Mouse (Mus musculus) testis, postnatal 10 days (tissue): ENCODE results near the gene Fam161a.

Experiments
- DNase-seq: peaks from one replicate; pipeline ENCODE4 v3.0.0; 2021; ENCODE audit warnings: low spot score

The Fam161a gene

GRCm38 (mm10) chr11:22990393-22991126 lies 16.8 kb upstream of the Fam161a start, which contains the start of gene Cct4:
Cct4 (plus strand) TSS chr11:22990519.
- DNase-seq, result peak; percentile 94

GRCm38 (mm10) chr11:22991218-22991835 lies 16.0 kb upstream of the Fam161a start:
- DNase-seq, result no peak

- no peak for DNase-seq
Observed at GRCm38 (mm10) chr11:22994271-22994670, 13.1 kb upstream of the Fam161a start.

DNA sequence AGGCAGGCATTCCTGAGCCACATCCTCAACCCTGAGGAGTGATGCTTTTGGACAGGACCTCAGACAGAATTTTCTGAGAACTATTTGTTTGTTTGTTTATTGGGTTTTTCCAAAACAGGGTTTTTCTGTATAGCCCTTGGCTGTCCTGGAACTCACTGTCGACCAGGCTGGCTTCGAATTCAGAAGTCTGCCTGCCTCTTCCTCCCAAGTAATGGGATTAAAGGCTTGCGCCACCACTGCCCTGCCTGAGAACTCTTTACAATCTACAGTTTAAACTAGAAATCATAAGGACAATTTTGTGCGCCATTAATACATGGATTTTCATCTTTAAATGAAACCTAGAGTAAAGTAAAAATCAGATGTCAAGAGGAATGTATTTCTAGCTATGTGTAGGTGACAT lies 11.9 kb upstream of the Fam161a start:
- DNase-seq, result no peak

GRCm38 (mm10) chr11:22998308-22998707 lies 9.0 kb upstream of the Fam161a start:
- no peak for DNase-seq

- no peak for DNase-seq
Observed at GRCm38 (mm10) chr11:23005276-23005675, 2.1 kb upstream of the Fam161a start.

GRCm38 (mm10) chr11:23007166-23007480 lies 208 bp upstream of the Fam161a start:
- no peak for DNase-seq

GRCm38 (mm10) chr11:23008181-23008823 lies 971 bp downstream of the Fam161a start:
- peak; percentile 83 for DNase-seq

DNA sequence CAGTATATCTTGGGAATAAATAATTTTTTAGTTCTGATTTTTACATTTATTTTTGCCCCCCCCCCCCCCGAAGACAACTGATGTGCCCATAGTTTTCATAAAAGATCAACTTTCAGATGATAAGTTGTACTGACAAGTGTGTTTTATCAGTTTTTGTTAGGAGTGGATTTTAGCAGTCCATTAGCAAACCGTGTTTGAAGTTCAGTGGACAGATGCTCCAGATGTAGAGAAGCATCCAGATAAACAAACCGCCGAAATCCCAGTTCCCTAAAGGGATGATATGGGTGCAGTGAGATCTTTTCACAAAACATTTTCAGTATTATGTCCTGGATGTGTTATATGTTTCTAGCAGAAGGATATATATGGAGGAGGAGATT lies 1.5 kb downstream of the Fam161a start:
- DNase-seq, result no peak

- DNase-seq, result no peak
Observed at GRCm38 (mm10) chr11:23013096-23013495, 5.8 kb downstream of the Fam161a start.

DNA sequence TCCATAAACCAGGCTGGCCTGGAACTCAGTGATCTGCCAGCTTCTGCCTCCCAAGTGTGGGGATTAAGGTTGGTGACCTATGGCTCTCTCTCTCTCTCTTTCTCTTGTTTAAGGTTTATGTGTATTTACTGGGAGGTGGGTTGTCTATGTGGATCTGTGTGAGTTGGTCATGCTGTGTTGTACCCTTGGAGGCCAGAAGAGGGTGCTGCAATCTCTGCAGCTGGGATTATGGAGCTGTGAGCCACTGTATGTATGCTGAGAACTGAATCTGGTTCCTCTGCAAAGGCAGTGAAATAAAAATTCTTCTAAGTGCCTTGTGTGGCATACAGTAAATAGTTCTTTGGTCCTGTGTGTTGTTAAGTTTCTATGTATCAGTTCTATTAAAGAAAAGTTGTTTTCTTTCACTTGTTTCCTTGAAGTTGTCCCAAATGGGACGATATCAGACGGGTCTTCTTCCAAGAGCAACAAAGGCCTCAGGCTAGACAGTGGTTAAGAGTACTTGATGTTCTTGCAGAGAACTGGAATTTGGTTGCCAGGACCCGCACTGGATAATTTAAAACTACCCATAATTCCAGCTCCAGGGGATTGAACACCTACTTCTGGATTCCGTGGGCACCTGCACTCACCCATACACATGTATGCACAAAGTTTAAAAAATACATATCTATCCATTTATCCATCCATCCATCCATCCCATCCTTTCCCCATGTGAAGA lies 6.4 kb downstream of the Fam161a start:
- DNase-seq, result no peak

DNA sequence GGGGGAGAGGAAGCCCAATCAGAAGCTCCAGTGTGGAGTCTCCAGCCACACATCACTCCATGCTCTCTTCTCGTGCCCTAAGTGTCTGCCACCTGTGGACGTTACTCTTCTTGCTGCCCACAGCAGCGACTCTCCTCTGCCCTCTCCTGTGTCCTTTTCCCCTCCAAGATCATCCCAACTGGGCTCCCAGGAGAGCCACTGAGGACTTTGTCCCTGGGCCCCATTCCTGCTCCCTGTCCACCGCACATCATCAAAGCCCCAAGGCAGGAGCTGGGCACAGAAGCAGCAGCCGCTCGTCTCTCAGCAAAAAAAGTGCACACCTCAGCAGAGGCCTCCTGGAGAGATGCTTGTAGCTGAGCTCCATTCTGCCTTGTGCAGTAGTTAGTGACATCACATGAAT lies 7.7 kb downstream of the Fam161a start:
- no peak for DNase-seq

DNA sequence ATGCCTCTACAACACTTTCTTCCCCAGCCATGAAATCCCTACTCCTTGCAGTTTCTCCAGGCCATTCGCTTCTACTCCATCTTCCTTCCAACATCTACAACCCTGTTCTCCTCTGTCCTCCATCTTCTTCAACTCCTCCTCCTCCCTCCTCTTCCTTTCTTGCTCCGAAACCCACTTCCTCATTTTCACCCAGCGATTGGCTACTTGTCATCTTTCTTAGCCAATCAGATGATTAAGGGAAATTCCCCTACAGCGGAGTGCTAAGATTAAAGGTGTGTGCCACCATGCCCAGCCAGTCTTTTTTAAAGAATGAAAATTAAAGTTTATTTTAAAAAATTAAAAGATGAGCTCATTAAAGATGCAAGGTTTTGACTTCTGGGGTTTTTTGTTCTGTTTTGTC lies 10.6 kb downstream of the Fam161a start:
- no peak for DNase-seq

- no peak for DNase-seq
Observed at GRCm38 (mm10) chr11:23020116-23020770, 12.9 kb downstream of the Fam161a start.

- no peak for DNase-seq
Observed at GRCm38 (mm10) chr11:23020841-23021240, 13.5 kb downstream of the Fam161a start.

DNA sequence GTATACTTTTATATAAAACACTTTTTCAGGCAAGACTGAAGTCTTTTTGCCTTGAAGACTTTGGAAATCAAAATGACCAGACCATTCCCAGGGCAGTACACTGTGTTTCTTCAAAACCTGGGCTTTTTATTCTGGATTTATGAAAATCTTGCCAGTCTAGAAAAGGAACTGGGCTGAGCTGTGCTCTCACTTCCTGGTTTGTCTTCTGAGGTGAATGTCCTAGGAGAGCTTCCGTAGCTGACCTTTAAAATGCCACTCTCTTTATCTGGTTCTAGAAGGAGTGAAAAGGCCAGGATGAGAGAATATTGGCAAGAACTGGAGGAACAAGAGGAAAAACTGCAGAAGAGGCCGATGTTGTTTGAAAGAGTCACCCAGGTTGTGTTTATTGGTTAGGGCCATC lies 15.8 kb downstream of the Fam161a start:
- no peak for DNase-seq

GRCm38 (mm10) chr11:23024169-23024568 lies 16.8 kb downstream of the Fam161a start:
- DNase-seq, result no peak

DNA sequence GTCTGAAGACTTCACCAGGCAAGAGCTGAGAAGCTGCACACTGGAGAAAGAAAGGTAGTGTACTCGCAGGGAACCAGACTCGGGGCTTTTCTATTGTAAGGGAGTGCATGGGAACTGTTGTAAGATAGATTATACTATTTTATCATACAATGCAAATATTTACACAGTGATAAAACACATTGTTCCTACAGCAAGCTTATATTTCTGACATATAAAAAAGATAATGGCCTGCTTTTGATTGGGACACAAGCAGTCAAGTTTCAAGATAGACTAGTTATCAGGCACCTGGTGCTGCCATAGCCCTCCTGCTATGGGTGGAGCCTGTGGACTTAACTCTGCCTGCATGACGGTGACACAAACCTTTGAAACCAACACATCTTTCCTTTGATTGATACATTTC lies 21.6 kb downstream of the Fam161a start:
- no peak for DNase-seq

DNA sequence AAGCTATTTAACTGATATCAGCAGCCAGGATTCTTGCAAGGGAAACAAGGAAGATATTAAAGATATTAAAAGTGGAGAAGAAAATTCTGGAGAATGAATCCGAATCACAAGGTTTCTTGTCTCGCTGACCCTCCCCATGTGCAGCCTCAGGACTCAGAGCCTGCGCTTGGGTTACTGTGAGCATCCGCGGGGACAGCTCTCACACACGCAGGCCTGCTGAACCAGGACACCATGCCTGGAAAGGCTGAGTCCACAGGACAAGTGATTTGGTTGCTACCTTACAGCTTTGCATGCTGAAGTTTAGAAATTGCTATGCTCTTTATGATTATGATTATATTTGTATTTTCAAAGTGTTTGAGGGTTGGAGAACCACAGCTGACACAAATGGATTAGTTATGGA lies 22.1 kb downstream of the Fam161a start:
- no peak for DNase-seq

DNA sequence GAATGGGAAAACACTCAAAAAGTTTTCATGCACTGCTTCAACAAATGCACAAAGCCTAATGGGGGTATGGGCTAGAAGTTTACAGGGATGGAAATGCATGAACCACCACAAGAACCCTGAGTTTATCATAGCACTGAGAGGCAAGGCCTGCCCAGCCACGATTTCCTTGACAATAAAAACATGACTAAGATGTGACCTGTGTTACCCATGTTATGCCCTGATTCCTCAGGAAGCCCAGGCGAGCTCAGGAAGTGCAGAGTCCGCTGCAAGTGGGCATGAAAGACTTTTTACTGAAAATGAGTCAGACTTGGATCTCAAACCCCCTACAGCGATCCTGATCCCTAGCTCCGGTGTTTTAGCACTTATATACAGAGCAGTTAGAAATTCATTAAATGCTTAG lies 39.9 kb downstream of the Fam161a start:
- no peak for DNase-seq

DNA sequence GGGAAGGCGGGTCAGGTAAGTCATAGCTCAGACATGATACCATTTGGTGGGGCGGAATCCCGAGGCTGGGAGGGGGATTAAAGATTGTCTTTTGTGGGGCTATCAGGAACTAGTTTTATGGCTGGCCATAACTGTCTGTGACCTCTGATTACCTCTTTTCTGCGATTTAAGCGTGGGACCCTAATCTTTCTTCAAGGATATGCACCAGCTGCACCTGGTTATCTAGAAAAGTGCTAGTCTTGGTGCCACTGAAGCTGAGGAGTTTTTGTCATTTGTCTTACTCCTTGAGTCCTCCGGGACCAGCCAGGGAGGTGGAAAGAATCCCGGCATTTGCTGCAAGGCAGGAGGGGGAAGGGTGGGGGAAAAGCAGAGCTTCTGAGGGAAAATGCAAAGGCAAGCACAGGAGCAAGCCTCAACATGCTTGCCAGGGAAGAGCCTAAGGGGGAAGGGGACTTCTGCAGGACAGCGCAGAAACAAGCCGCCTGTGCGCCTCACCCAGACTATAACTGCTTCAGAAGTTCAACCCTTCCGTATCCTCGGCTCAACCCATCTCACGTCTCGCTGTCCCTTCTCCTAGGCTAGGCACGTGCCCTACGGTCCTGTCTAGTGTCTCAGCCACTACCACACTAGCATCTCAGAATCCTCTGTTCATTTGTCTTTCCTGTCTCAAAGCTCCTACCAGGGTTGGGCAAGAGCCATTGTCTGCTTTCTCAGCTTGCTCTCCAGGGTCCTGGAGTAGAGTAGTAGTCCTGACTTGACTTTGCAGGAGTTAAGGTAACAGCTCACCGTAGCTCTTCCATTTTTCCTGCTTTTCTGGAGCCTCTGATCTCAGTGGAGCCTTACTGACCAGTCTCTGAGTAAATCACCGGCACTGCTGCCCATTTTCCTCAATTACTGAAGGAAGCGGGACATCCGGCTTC lies 40.6 kb downstream of the Fam161a start:
- no peak for DNase-seq
